Mouse (Mus musculus): Measurements from ENCODE around the gene U2af1l4. TPM values are rescaled to one million over a fixed set of nuclear protein-coding genes. Genes with fewer than 3 reads are reported as not detected.
A peak's percentile ranks its signal among the peaks of the same experiment; 100 is the strongest.

U2af1l4 gene
- total RNA-seq, 2 experiments from 2014 or later: 50.1 to 56.1 TPM

DNA sequence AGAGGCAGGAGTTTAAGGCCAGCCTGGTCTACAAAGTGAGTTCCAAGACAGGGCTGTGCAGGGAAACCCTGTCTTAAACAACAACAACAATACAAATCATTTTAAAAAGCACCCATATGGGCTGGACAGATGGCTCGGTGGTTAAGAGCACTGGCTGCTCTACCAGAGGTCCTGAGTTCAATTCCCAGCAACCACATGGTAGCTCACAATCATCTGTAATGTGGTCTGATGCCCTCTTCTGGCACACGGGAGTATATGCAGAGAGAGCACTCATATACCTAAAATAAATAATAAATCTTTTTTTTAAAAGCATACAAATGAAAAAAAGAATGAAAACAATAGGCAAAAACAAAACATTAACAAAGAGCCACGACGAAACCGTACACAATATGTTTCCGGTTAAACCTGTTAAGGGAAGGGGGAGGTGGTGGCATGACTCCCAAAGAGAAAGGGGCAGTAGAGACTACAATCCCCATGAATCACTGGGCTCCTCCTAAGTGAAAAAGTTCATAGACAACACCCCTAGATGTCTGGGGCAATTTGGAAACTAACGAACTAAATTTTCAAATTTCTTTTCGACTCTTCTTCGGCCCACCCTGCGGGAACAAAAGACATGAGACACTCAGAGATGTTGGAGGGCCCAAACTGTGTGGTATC is 11.5 kb upstream of the U2af1l4 start:
- intact Hi-C loops (cut with DNase I): no loop called here
- DNase-seq (ENCODE audit: extremely low spot score in 1 of 2, low spot score in 2 of 2): peak in 1 of 2 experiments; percentile 47

DNA sequence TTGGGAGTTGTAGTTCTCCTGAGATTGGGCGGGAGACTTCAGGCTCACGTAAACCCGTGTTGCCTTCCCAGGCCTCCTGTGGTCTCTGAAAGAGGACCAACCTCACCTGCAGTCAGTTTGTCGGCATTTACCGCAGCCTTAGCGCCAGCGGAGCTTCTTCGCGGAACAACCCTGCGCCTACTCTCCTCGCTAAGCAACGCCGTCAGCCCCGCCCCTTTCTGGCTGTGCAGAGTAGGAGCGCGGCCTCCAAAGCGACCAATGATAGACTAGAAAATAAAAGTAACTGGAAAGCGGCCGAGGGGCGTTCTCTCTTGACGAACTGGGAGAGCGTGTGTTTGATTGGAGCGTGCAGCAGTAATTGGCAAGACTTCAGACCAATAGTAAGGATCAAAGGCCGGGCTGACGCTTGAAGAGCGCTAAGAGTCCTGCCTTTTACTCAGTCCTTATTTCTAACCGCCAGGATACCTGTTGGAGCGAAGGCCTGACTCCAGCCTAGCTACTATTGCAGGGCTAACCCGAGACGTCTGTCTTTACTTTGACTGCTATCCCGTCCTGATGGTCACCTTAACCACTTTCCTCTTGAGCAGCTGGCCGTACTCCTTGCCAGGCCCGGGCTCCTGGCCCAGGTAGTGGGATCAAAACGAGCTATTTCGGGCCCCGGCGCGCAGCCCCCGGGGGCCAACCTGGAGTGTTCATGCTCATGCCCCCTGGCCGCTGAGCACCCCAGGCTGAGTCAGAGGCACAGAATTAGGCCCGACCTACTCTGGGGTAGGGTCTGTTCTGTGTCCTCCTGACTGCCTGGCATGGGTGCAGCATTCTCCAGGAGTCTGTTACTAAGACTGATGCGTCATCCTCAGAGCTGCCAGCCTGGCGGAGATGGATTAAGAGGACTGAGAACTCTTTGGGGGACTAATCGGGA is 10.7 kb upstream of the U2af1l4 start, which contains the start of the genes Hspb6 and Proser3:
Gene Hspb6 (plus strand): TSS at position 77 of the 919 bp plus-strand sequence.
Gene Proser3 (minus strand): TSS at position 198 of the 919 bp plus-strand sequence.
- DNase-seq (ENCODE audit: extremely low spot score in 1 of 2, low spot score in 2 of 2): peak; percentile 98
- intact Hi-C loops (cut with DNase I): no loop called here

DNA sequence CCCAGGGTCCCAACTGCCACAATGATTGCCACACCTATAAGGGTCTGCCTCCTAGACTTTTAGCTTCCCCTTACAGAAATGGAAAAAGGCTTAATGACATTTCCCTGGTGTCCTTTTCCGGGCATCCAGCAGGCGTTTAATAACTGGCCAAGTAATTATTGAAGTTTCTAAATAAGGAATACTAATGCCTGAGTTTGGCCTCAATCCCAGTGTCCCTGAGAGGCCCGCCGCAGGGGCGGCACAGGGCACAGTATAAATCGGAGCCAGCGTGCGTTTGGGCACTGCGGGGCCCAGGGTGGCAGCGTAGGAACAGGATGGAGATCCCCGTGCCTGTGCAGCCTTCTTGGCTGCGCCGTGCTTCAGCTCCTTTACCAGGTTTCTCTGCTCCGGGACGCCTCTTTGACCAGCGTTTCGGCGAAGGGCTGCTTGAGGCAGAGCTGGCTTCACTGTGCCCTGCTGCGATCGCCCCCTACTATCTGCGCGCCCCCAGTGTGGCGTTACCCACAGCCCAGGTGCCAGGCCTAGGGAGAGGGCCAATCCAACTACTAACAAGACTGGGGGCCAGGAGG is 10.0 kb upstream of the U2af1l4 start:
- DNase-seq (ENCODE audit: extremely low spot score in 1 of 2, low spot score in 2 of 2): peak in 1 of 2 experiments; percentile 53
- intact Hi-C loops (cut with DNase I): no loop called here

DNA sequence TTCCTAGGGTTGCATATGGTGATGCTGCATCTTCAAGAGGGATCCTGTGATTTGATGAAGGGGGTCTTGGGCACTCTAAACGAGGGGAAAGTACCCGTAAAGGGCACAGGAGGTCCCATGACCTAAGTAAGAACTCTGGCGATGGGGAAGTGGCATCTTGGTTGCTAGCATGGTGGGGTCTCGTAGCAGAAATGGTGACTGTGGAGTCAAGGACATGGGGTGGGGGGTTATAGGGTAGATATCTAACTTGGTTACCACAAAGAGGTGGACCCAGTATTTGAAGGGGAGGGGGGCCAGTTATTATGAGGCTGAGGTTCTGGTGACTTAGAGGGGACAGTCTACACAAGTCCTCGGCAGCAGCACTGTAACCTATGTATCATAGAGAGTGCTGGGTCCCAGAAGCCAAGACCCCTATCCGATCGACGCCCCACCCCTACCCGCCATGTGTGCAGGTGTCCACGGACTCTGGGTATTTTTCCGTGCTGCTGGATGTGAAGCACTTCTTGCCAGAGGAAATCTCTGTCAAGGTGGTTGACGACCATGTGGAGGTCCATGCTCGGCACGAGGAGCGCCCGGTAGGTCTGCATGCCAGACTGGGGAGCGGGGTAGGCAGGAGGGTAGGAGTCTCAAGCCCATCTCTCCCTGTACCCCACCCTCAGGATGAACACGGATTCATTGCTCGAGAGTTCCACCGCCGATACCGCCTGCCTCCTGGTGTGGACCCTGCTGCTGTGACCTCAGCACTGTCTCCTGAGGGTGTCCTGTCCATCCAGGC is 9.1 kb upstream of the U2af1l4 start:
- intact Hi-C loops (cut with DNase I): no loop called here
- peak in 1 of 2 experiments; percentile 44 for DNase-seq (ENCODE audit: extremely low spot score in 1 of 2, low spot score in 2 of 2)

DNA sequence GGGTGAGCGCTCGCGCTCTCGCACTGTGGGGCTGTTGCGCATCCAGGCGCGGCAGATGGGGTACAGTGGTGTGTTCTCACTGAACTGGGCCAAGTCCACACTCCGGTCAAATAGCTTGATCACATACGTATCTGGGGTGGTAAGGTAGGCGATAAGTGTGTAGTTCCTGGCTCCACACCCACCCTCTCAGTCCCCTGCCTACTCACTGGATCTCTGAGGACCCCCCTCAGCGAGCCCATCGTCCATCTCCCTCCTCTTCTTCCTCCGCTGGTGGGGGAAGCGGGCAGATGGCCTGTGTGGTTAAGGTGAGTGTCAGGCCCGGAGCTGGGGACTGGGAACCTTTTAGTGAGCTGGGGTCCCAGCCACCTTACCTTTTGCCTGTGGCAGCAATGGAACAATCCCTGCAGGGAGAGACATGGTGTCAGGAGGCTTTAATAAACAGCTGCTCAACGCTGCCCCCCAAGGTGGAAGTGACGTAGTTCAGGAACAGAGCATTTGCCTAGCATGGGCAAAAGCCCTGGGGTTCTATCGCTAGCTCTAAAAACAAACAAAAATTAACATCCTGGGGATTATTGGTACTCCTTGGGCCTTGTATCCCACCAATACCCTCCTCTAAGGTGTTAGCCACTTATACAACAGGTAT is 6.1 kb upstream of the U2af1l4 start:
- peak in 1 of 2 experiments; percentile 44 for DNase-seq (ENCODE audit: extremely low spot score in 1 of 2, low spot score in 2 of 2)
- intact Hi-C loops (cut with DNase I): no loop called here

DNA sequence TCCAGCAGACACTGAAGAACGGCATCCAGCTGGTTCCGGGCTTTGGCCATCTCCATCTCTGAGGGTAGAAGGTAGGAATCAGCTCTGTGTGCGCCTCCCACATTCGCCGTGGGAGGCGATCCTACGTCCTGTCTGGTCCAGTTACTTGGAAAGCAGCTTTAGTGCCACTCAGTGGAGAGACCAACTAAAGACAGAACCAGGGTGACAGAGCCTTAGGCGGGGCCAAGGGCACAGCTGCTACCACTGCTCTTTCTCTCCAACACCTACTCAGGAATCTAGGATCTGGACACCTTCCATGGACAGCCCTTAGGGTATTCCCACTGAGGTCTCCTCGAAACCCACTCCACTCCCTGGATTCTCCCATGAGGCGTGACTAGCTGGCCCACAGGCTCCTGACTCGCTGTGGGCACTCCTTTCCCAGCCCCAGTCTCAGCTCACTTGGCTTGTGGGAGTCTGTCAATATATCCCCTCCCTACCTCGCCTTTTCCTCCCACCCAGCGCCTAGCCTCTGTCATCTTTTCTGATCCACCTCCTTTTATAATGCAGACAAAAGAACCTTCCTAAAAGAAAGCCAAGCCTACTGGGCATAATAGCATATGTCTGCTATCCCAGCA is 5.1 kb upstream of the U2af1l4 start:
- intact Hi-C loops (cut with DNase I): no loop called here
- no peak for DNase-seq (ENCODE audit: extremely low spot score in 1 of 2, low spot score in 2 of 2)

DNA sequence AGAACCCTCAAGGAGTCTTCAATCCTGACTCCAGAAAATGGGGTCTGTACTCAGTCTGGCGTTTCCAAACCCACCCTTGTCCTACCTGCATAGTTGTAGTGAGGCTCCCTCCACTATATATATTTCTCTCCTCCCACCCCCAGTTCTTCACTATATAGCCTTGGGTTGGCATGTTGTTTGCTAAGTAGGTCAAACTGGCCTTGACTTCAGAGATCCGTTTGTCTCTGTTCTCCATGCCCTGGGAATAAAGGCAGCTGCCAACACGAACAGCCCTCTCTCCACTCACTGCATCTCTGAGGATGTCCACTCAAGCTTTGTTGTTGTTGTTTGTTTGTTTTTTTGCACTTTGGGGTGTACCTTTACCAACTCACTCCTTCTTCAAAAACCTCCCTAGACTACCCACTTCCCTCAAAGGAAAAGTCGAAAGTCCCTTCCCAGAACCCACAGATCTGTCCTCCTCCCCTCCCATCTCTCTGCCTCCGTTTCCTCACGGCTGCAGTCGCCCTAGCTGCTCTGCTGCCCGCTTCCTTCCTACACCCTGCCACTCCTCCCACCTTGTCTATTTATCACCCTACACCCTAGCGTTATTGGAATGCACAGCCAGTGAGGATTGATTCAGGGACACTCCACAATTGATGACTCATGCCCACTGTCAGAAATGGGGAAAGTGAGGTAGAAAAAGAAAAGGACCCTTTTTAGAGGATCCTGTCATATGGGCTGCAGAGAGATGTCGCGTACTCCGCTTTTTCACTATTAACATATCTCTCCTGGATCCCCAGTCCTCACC is 4.3 kb upstream of the U2af1l4 start:
- DNase-seq (ENCODE audit: extremely low spot score in 1 of 2, low spot score in 2 of 2): no peak
- intact Hi-C loops (cut with DNase I): no loop called here

DNA sequence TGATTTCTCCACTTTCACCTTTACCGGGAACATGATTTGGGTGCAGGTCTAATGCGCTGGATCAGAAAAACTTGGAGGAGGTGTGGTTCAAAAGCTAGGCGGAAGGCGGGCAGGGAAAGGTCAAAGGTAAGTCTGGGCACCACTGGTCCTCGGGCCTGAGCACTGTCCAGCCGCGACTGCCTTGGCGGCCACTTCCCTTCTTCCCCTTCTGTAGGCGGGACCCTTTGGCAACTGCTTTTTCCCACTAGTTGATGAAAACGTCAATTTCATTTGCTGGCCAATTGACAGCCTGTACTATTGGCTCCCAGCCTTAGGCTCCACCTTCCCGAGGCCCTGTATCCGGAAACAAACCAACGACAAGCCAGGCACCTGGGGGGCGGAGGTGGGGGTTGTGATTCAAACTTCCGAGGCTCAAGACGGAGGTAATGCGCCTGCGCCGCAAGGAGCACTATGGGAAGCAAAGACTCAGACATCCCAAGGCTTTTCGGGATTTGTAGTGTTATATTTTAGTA is 3.6 kb upstream of the U2af1l4 start, which contains the start of gene Lin37:
Gene Lin37 (minus strand): TSS at position 396 of the 512 bp plus-strand sequence.
- peak; percentile 98 to 99 for DNase-seq (ENCODE audit: extremely low spot score in 1 of 2, low spot score in 2 of 2)
- intact Hi-C loops (cut with DNase I): no loop called here

DNA sequence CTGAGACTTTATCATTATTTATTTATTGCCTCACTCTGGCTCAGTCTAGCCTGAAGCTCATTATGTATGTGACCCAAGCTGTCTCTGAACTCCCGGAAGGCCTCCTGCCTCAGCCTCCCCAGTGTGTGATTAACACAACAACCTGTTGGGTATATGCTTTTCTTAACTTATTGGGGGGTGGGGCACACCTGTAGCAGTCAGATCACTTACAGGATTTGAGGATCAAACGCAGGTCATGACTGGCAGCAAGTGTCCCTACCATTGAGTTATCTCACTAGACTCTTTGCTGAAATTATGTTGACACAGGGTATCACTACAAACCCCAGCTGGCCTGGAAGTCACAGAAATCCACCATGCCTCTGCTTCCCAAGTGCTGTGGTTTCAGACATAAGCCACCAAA is 2.8 kb upstream of the U2af1l4 start:
- DNase-seq (ENCODE audit: extremely low spot score in 1 of 2, low spot score in 2 of 2): no peak

DNA sequence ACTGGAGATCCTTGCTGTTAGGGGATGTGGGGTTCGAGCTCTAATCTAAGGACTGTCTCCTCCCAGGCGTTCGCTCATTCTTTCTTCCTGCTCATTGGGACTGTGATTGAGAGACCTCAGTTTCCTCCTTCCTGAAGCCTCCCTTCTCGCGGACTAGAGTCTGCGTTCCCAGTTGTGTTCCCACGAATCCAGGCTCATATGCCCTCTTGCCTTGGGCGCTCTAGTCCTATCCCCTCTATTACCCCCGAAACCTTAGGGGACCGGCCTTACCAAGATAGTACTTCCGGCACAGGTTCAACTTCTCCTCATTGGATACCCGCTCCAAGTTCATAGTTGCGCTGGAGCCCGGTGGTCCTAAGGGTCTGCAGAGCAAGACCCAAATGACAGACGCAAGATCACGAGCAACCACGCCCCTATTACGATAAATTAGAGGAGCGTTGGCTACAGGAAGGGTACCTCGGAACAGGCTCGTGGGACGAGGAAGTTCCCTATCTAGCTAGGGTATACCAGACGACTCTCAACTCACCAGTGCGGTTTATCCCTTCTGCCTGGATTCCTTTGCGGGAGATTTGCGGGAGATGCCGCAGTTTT is 480 bp upstream of the U2af1l4 start:
- DNase-seq (ENCODE audit: extremely low spot score in 1 of 2, low spot score in 2 of 2): peak in 1 of 2 experiments; percentile 37
- intact Hi-C loops (cut with DNase I): no loop called here

More for the DNA sequence above, 2.8 kb upstream of the U2af1l4 start:
- intact Hi-C loops (cut with DNase I): no loop called here

DNA sequence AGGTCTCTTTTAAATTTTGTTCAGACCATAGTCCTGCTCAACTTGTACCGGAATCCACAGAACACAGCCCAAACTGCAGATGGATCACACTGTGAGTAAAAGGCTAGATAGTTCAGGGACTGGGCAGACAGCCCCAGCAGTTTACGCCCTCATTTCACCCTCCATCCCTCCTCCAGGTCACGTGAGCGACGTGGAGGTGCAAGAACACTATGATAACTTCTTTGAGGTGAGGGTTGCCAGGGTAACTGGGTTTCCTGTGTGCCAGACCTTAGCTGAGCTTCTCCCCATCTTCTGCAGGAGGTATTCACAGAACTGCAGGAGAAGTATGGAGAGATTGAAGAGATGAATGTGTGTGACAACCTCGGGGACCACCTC is 792 bp downstream of the U2af1l4 start:
- intact Hi-C loops (cut with DNase I): no loop called here
- DNase-seq (ENCODE audit: extremely low spot score in 1 of 2, low spot score in 2 of 2): no peak

DNA sequence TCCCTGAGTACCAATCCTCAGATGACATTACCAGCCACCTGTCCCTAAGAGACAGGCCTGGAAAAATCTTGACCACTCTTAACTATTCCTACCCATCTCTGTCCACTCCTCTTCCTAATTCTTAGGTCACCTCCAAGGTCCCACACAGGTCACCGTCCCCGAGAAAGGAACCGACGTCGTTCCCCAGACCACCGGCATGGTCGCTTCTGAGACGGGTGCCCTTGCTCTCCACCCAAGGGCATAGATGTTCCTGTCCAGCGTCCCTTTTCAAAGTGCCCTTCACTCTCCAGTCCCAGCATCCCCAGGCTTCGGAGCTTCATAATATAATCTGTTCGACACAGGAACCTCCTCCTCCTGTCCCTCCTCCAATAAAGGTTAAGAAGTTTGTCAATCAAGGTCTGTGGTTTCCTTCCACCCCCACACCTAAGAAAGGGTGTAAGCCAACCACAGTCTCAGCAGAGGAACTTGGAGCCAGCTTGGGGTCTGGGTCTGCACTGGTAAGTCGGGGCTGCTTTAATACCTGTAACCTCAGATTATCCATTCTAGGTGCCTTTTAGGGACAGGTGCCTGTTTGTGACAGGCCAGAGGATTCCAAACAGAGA is 2.0 kb downstream of the U2af1l4 start, which contains the start of gene Igflr1:
Gene Igflr1 (plus strand): TSS at position 458 of the 602 bp plus-strand sequence.
- intact Hi-C loops (cut with DNase I): no loop called here
- DNase-seq (ENCODE audit: extremely low spot score in 1 of 2, low spot score in 2 of 2): no peak

DNA sequence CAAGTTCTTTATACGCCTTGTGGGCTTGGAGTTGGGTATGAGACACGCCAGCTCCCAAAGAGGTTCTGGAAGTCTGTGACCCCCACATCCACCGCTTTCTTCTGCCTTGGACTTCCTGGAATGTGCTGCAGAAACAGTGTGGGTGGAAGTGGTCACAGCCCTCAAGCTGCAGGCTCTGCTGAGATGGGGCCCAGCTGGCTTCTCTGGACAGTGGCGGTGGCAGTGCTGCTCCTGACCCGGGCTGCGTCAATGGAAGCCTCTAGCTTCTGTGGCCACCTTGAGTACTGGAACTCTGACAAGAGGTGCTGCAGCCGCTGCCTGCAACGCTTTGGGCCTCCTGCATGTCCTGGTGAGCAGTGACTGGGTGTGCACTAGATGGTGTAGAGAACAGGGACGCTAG is 2.9 kb downstream of the U2af1l4 start:
- intact Hi-C loops (cut with DNase I): no loop called here

DNA sequence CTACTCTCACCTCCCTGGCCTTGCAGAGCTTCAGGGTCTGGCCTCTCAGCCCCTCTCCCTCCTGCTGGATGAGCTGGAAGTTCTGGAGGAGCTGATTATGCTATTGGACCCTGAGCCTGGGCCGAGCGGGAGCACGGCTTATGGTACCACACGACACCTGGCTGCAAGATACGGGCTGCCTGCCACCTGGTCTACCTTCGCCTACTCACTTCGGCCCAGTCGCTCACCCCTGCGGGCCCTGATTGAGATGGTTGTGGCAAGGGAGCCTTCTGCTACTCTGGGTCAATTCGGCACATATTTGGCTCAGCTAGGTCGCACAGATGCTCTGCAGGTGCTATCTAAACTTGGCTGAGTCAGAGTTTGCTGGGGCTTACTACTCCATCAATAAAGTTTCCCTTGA is 4.5 kb downstream of the U2af1l4 start:
- intact Hi-C loops (cut with DNase I): no loop called here
- no peak for DNase-seq (ENCODE audit: extremely low spot score in 1 of 2, low spot score in 2 of 2)

More for the DNA sequence above, 2.9 kb downstream of the U2af1l4 start:
- DNase-seq (ENCODE audit: extremely low spot score in 1 of 2, low spot score in 2 of 2): no peak

DNA sequence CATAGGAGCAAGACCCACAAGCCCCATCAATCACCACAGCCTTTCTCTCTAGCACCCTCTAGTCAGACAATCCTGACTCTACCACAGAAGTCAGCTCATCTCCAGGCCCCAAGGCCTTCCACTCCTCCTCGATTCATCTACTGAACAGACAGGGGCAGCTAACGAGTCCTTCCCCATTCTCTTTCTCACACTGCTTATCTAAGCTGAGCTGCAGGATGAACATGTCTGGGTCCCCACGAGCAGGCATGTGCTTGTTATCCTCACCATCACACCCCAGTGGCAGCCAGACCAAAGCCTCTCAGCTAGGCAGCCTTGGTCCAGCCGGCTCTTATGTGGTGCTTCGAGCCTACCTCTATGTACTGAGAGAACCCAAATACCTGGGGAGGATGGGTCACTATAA is 9.3 kb downstream of the U2af1l4 start:
- intact Hi-C loops (cut with DNase I): no loop called here
- no peak for DNase-seq (ENCODE audit: extremely low spot score in 1 of 2, low spot score in 2 of 2)

DNA sequence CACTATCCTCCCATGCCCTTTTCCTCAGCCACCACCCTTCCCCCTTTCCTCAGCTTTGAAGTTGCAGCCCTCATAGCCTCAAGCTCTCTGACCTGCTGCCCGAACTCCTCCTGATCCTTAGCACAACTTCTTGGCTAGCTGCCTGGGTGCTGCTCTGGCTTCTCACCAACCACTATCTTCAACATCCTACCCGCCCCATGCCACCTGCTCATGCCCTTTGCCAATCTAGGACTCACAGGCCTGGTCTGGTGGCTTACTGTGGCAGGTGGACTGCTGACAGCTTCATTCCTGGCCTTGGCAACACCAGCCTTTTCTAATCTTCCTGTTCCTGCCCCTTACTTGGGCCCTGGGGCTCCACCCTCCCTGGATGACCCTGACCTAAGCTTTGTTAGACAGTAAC is 9.9 kb downstream of the U2af1l4 start:
- no peak for DNase-seq (ENCODE audit: extremely low spot score in 1 of 2, low spot score in 2 of 2)
- intact Hi-C loops (cut with DNase I): no loop called here

Data from left cerebral cortex, postnatal 10 days (tissue).